Mouse (Mus musculus): ENCODE data around the gene Map3k13.
"Not testable (repeated sequence)": the region's sequence is repeated elsewhere in the genome, so short reads cannot be mapped to it uniquely, and the experiment has no call there.

The Map3k13 gene

GRCm38 (mm10) chr16:21807786-21808185, 13.6 kb downstream of the Map3k13 start:
- not testable (repeated sequence) for DNase-seq (ENCODE audit: low spot score)

GRCm38 (mm10) chr16:21813164-21813834, 19.2 kb downstream of the Map3k13 start:
- no peak for DNase-seq (ENCODE audit: low spot score)

- DNase-seq (ENCODE audit: low spot score): peak; percentile 65
Measured at GRCm38 (mm10) chr16:21814861-21815668, 20.9 kb downstream of the Map3k13 start.

GRCm38 (mm10) chr16:21815669-21816010, 21.5 kb downstream of the Map3k13 start:
- DNase-seq (ENCODE audit: low spot score): no peak

DNA sequence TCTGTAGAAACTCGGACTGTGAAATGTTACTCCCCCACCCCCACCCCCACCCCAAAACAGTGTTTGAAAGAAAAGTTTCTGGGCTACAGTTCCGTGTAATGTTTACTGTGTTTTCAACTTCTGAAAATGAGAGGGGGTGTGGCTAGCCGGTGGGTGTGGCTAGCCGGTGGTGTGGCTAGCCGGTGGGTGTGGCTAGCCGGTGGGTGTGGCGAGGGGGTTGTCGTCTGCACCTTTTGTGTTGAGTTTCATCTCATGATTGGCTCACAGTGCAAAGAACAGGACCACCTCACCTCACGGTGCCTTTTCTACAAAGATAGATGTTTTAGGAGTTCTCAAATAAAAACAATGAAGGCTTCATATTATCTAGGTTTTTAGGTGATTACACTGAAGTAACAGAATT, 24.0 kb downstream of the Map3k13 start:
- no peak for DNase-seq (ENCODE audit: low spot score)

DNA sequence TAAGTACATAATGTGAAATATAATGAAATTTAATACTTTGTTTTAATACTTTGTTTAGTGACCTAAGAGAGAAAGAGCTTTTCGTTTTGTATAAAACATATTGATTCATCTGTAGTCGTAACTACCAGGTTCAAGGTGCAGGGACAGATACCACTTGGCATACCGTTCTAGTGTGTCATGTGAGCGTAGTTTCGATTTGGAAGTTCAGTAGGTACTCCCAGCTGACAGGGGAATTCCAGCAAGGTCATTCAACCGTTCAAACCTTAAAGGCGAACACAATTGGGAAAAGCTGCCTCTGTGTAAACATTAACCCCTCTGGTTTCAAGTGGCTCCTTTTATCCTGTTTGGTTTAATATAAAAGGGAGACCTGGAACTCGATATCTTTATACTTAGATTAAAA, 24.5 kb downstream of the Map3k13 start:
- DNase-seq (ENCODE audit: low spot score): no peak

DNA sequence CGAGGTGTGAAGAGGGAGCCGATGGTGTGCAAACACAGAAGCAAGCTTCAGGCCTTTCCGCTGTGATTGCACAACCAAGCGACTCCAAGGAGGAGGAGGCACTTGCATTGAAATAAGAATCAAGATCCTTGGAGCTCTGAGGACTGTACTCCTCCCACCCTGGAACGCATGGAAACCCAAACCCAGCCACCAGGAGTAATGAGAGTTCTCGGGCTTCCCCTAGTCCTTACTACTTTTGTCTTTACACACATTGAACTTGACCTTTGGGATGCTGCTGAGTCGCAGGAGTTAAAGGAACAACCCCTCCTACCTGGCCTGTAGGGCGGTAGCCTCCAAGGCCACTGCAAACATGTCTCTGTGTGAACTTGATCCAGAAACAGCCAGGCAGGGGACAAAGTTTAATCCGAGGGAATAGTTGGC, 31.5 kb downstream of the Map3k13 start:
- DNase-seq (ENCODE audit: low spot score): no peak

GRCm38 (mm10) chr16:21827153-21827552, 33.0 kb downstream of the Map3k13 start:
- DNase-seq (ENCODE audit: low spot score): no peak

- DNase-seq (ENCODE audit: low spot score): no peak
Measured at GRCm38 (mm10) chr16:21827581-21827980, 33.4 kb downstream of the Map3k13 start.

DNA sequence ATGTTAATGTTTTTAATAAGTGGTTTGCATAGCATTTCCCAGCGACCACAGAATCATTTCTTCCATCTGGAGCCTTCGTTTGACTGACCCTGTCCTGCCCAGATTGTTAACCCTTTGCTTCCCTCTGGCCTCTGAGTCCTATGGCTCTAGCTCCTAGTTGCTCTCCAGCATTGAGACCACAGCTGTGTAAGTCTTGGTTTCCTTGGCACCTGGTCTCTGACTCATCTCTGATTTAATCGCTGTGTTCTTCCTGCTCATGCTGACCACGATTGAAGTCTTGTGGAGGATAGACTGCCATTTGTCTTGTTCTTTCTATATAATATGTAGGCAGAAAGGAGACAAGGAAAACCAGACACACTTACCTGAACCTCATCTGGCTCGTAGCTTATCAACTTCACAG, 35.6 kb downstream of the Map3k13 start:
- DNase-seq (ENCODE audit: low spot score): no peak

GRCm38 (mm10) chr16:21830784-21831183, 36.6 kb downstream of the Map3k13 start:
- no peak for DNase-seq (ENCODE audit: low spot score)

DNA sequence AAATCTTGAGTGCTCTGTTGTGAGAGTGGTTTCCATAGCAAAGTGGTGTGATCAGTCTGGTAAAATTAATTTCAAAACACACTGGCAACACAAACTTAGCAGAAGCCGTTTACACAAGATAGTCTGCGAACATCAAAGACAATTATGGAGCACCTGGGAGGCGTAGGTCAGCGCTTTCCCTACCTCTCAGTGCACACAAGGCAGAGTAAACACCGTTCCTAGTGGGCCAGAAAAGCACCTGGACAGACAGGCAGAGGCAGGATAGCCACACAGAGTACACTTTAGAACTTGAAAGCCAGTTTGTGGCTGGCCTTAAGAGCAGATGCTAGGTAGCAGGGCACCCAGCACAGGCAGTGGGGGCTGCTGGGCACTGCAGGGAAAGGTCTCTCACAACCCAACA, 37.6 kb downstream of the Map3k13 start:
- DNase-seq (ENCODE audit: low spot score): no peak

GRCm38 (mm10) chr16:21833469-21833868, 39.3 kb downstream of the Map3k13 start:
- no peak for DNase-seq (ENCODE audit: low spot score)

- no peak for DNase-seq (ENCODE audit: low spot score)
Measured at GRCm38 (mm10) chr16:21833970-21834369, 39.8 kb downstream of the Map3k13 start.

DNA sequence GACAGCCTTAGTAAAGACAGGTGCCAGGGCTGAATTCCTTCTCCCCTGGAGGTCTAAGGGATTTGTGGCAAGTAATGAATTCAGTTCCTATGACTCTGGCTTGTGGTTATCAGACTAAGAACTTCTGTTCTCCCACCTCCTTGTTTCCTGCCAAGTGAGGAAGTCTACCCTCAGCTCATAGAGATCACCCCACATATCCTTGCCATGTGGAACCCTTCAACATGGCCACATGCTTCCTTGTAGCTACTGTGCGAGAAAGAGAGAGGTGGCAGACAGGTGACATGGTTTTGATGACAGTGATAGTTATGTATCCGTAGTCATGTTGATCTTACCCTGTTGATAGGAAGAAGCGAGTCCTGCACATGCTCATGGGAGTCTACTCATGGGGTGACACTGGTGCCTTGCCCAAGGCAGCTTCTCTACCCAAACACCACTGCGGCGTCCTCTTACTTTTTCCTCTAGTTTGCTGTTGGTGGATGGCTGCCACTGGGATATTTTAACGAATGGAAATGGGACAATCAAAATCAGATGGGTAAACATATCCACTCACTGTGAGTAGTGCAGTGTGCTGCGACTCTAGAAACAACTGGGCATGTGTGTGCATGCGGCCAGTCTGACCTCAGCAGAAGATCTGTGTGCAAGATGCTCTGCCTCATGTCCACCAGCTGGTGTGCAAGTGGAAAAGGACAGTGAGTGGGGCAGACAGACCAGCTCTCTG, 40.9 kb downstream of the Map3k13 start:
- no peak for DNase-seq (ENCODE audit: low spot score)

DNA sequence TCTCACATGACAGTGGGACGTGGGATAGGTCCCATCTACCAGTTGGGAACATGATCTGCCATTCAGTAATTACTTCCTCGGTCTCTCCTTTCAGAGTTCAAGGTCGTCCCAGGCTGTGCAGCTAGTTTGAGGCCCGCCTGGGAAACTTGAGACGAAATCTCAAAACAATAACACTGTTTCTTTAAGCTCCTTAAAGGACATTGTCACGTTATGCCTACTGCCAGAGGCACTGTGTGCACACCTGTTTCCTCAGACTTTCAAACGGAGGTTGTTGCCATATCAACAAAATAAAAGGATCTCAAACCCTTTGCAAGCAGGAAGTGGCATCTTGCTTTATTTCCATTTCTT, 41.4 kb downstream of the Map3k13 start:
- DNase-seq (ENCODE audit: low spot score): no peak

- no peak for DNase-seq (ENCODE audit: low spot score)
Measured at GRCm38 (mm10) chr16:21836311-21837072, 42.3 kb downstream of the Map3k13 start.

DNA sequence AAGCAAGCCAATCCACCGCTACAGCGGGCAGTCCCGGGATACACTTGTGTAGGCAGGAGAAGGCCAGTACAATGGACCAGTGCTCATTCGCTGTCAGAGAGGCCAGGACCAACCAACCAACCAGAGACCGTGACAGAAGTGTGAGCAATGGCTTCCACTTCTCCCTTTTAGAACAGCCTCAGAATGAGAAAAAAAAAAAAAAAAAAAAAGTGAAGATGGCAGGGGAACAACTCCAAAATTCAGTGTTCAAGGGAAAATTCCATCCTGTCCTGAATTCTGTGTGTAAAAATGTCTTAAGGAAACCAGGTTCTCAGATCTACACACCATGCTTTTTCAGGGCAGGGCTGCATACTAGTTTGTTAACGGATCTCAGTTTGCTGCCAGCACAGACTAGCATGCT, 43.5 kb downstream of the Map3k13 start:
- DNase-seq (ENCODE audit: low spot score): no peak

DNA sequence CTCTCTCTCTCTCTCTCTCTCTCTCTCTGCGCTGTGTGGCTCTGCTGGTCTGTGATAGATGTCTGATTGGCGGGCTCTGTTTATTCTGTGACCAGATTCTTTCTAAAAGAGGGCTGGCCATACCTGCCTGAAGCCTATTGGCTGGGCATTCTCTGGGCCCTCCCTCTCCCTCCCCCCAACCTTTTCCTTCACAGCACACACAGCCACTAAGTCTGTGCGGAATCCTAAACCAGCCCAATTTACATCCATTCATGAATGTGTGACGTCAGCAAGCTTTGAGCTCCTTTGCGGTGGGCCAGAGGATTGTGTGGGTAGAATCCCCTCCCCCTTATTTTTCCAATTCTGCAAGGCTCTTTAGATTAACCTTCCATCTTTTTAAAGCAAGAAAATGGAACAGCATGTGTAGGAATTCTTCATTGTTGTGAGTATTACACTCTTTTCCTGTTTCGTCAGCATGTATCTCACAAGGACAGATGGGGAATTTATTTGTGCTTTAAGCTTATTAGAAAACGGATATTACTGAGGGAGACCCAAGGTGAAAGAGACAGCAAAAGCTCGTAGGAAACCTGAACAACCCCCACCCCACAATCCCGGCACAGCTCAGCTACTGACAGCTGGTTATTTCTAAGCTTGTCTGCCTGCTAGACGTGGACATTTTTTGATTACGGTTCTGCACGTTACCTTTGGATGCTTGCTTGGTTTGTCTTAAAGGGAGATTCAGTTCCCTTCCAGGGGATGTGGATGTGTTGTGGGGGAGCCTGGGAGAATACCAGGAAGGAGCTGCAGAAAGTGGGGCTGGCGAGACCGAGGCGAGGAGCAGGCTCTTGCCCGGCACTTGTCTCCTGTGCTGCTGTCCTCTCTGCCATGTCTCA, 51.9 kb downstream of the Map3k13 start:
- peak; percentile 75 for DNase-seq (ENCODE audit: low spot score)

- no peak for DNase-seq (ENCODE audit: low spot score)
Measured at GRCm38 (mm10) chr16:21848444-21848843, 54.3 kb downstream of the Map3k13 start.

DNA sequence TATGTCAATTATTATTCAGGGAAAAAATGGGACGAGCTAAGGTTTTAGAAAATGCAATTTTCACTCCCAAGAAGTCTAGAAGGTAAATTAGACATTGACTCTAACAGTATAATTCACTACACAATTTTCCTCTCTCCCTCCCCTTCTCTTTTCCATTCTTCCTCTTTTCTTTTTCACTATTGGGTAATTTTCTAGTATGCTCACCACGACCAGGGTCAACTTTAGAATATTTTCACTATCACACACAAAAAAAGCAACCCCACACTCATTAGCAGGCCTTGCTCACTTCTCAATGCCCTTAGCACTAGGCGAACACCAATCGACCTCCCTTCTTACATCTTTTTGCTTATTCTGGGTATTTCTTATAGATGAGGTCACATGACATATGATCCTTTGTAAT, 54.7 kb downstream of the Map3k13 start:
- DNase-seq (ENCODE audit: low spot score): no peak
